Mouse (Mus musculus): ENCODE results near the gene Tex30.

DNA sequence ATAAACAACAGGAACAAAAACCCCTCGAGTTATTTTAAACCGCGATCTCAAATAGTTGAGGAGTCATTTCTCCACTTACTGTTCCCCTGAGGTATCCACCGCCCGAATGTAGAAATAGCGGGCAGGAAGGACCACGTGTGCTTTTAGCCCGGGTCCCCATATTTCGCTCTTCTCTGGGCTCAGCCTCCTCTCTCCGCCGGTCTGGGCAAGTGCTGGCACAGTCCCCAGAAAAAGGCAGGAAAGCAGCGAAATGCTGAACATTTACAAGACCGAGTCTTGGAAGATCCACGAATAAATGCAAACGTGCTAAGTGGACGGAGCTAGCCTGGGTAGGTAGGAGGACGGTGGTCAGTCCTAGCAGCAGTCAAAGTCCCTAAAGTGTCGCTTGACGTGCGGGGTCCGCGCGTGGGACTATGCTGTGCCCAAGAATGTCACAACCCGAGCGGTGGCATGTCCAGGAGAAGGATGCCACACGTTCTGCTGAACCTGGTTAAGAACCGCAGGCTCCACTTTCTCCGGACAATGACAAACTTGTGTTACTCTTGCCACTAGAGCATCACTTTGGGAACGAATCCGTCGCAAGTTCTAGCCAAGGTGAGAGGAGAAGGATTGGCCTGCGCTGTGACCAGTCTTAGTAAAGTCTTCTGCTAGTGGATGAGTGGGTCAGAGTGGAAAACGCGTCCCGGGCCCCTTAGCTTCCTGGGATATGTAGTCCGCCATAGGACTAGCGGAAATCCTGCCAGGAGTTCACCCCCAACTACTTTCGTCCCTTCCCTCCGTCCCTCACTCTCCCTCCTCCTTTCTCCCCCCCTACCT lies 16.2 kb upstream of the Tex30 start, which contains the start of the genes Kdelc1 and Bivm:
- no peak for TF ChIP-seq CTCF (IDR thresholded peaks at IDR 0.05; ENCODE audit: low read depth)
- TF ChIP-seq EP300 (IDR thresholded peaks at IDR 0.05; ENCODE audit: low read depth), result peak; percentile 40

Measured in liver, postnatal 0 days (tissue).